Mouse (Mus musculus) brain, embryonic 14.5 days (tissue): ENCODE measurements around the gene Fcgr1.

Source experiments
- CTCF ChIP-seq: fragments of 200-500 bp; IDR thresholded peaks from 2 replicates; pipeline ENCODE4 v1.5.1; 2012; ENCODE audit warnings: inconsistent platforms, mild to moderate bottlenecking, moderate library complexity, borderline replicate concordance; ENCODE audit not compliant: insufficient read depth, insufficient read length; ENCODE audit errors: extremely low read depth
- POLR2A ChIP-seq: fragments of 200-500 bp; IDR thresholded peaks from 2 replicates; pipeline ENCODE4 v1.6.1; 2012; ENCODE audit warnings: mild to moderate bottlenecking, inconsistent platforms, borderline replicate concordance; ENCODE audit not compliant: poor library complexity, insufficient read depth, insufficient read length, severe bottlenecking; ENCODE audit errors: extremely low read depth

DNA sequence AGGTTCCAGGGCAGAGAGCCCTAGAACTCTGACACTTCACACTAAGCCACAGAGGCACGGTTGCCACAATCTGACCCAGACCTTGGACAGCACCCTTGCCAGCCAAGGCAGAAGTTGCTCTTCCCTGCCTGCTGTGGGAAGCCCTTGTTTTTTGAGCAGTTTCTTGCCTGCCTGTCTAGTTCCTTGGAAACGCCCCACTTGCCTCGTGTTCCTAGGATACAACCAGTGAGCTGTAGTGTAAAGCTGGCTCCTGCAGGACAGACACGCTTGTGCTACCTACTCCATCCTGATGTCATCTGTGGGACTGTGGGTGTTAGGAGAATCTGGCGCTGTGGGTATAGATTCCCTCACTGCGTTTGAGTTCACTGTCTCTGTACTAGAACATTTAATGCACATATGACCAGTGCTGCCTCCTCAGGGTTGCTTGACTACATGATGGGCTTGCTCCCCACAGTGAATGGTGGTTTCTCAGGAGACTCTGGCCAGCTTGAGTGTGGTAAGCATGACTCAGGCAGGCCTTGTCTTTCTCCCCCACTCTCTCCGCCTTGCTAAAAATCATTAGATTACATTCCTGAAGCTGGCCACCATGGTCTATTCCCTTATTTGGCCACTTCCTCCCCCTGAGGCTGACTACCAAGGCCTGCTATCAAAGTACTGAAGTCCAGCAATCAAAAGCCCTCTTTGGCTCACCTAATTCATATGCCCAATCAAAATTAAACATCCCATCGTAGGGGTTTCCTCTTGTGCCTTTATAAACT is 18.8 kb upstream of the Fcgr1 start:
- TF ChIP-seq CTCF, result no peak
- TF ChIP-seq POLR2A, result no peak
